Mouse (Mus musculus) lung, postnatal 0 days (tissue): ENCODE measurements around the gene Tufm.

Experiments
- CTCF ChIP-seq: IDR thresholded peaks from 2 replicates; pipeline ENCODE4 v1.5.1; 2016; ENCODE audit warnings: antibody characterized with exemption, mild to moderate bottlenecking
- EP300 ChIP-seq: IDR thresholded peaks from 2 replicates; pipeline ENCODE4 v1.6.1; 2016; ENCODE audit warnings: antibody characterized with exemption, mild to moderate bottlenecking, control low read depth

DNA sequence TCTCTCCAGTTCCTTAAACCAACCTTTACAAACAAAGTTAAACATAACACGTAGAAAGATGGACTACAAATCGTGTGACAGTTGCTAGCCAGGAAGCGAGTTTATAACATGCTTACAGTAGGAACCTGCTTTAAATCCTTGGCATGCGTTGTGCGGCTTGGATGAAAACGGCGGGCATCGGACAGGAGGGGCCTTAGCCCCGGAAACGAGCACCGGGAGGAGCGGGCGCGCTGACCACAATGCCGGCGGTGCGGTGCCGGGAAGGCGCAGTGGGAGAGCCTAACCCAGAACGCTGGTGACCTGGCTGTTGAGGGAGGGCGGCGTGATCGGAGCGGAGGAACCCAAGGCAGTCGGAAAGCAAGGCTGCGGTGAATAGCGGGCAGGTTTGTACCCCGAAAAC is 48.6 kb downstream of the Tufm start:
- TF ChIP-seq CTCF (no peak), EP300 (no peak)
